Mouse (Mus musculus): ENCODE measurements around the gene Ggcx.

GRCm38 (mm10) chr6:72458418-72458817, 44.3 kb downstream of the Ggcx start:
- no peak for TF ChIP-seq EP300 (optimal IDR thresholded peaks at IDR 0.05)
- no peak for TF ChIP-seq CTCF (IDR thresholded peaks at IDR 0.05; ENCODE audit: low read depth)

Data from stomach, postnatal 0 days (tissue).